Mouse (Mus musculus): Measurements from ENCODE around the gene H2-M10.5. TPM values are rescaled to one million over a fixed set of nuclear protein-coding genes. Genes with fewer than 3 reads are reported as not detected.

H2-M10.5 gene
- total RNA-seq, 2 experiments from 2014 or later = not detected

DNA sequence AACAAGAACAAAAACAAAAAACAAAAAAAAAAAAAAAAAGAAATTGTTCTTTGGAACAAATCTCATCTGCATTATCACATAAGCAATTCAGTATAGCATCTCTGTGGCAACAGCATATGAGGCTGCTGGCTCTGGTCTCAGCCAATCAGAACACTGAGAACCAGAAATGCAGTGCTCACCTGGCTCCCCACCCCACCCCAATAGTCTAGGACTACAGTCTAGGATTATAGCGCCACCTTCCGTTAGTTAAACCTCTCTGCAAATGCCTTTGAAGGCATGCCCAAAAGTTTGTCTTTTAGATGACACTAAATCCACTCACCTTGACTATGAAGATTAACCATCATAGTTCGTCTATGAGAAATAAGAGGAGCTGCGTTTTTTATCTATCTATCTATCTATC is 52.8 kb downstream of the H2-M10.5 start:
- intact Hi-C loops (cut with DNase I) = loop anchor here (2.0 kb wide), 1 partner anchor 37 kb away; no protein-coding TSS in a partner anchor
- Histone ChIP-seq H3K4me3 (no peak overlapping the region), H3K27ac (peak overlapping the region; percentile 43; the same call in 1 of the 2 replicates)
- peak; percentile 46 for TF ChIP-seq CTCF (IDR thresholded peaks at IDR 0.05)
- no peak for DNase-seq

Other genes with a start within 250 kb of the H2-M10.5 start
- gene H2-M11, start 225.8 kb upstream of the H2-M10.5 start, total RNA-seq (2021) = not detected
- gene H2-M9, start 130.2 kb upstream of the H2-M10.5 start, total RNA-seq (2021) = not detected
- gene H2-M1, start 100.7 kb upstream of the H2-M10.5 start, total RNA-seq (2021) = not detected
- not detected for gene H2-M10.6, start 39.3 kb downstream of the H2-M10.5 start, total RNA-seq (2021)
- 10 to 100 TPM; 18.9 to 23.5 TPM for gene Trim26, start 64.2 kb downstream of the H2-M10.5 start, total RNA-seq (2021)
- not detected for gene Trim15, start 94.3 kb downstream of the H2-M10.5 start, total RNA-seq (2021)
- not detected for gene Trim10, start 96.7 kb downstream of the H2-M10.5 start, total RNA-seq (2021)
- not detected for gene Trim40, start 117.2 kb downstream of the H2-M10.5 start, total RNA-seq (2021)
- gene Trim31, start 125.2 kb downstream of the H2-M10.5 start, total RNA-seq (2021) = not detected
- under 1 TPM; 0.14 to 0.33 TPM for gene Rnf39, start 170.0 kb downstream of the H2-M10.5 start, total RNA-seq (2021)
- 10 to 100 TPM; 52.2 to 57.7 TPM for gene Ppp1r11, start 178.8 kb downstream of the H2-M10.5 start, total RNA-seq (2021)
- 10 to 100 TPM; 17.7 to 23.6 TPM for gene Znrd1, start 185.6 kb downstream of the H2-M10.5 start, total RNA-seq (2021)
- gene Znrd1as, start 185.7 kb downstream of the H2-M10.5 start, total RNA-seq (2021) = 10 to 100 TPM; 18.2 to 22.4 TPM
- under 1 TPM in 1 of 2 experiments, not detected in 1; 0.45 TPM for gene 2410137M14Rik, start 208.3 kb downstream of the H2-M10.5 start, total RNA-seq (2021)
- gene H2-M5, start 216.6 kb downstream of the H2-M10.5 start, total RNA-seq (2021) = under 1 TPM in 1 of 2 experiments, not detected in 1; 0.10 TPM
- gene Zfp57, start 228.3 kb downstream of the H2-M10.5 start, total RNA-seq (2021) = 1 to 10 TPM in 1 of 2 experiments, under 1 TPM in 1; 0.23 to 1.3 TPM

Data from gastrocnemius, adult 2 months (tissue).